Mouse (Mus musculus): ENCODE measurements at regions not wholly inside any gene's neighbourhood (a gene's known extent, or its start where the extent isn't known, plus 50 kb on each side); places are given as distances from the start of the nearest gene placed in this dataset.

DNA sequence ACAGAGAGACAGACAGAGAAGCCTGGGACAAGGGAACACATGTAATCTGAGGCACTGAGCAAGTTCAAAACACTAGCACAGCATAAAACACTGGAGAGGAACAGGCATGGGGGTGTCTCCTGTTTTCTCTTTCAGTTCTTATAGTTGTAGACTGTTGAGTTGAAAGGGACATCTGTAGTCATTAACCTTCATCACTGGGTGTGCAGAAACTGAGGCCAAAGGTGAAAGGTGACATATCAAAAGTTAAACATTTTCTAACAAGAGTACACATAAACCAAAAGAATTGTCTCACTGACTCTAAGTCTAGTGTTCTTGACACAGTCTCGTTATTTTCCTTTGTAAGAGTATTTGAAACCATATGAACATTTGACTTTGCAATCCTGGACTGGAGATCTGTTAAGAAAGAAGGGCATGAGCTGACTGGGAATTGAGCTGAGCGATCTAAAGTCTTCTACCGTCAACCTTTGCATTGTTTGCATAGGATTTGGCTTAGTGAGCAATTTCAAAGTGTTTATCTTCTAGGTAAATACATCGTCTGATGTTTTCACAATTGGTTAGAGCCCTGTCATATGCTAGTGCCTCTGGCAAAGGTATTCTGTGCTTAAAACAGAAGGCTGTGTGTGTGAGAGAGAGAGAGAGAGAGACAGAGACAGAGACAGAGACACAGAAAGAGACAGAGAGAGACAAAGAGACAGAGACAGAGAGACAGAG, 284.4 kb upstream of the Tnp1 start:
- no peak for DNase-seq

DNA sequence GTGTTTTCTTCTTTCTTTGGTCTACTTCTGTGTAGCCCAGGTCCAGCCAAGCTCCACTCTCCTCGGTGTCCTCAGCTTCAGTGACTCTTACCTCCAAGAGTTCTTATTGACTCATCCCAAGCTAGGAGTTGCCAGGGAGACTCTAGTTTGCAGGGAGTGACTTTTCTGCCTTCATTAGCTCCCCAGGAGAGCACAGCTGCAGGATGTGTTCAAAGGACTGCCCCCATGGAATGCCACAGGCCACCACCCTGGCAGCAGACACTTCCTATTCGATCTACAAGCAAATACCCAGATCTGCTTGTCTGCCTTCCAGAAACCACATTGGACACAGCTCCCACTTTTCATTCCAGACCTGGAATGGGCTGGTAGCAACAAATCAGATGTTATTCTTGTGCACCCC, 269.6 kb upstream of the Tnp1 start:
- no peak for DNase-seq

GRCm38 (mm10) chr1:73274480-73274879, 258.8 kb upstream of the Tnp1 start:
- no peak for DNase-seq

GRCm38 (mm10) chr1:73270787-73271391, 255.2 kb upstream of the Tnp1 start:
- DNase-seq: no peak

GRCm38 (mm10) chr1:73269051-73269755, 253.5 kb upstream of the Tnp1 start:
- no peak for DNase-seq

DNA sequence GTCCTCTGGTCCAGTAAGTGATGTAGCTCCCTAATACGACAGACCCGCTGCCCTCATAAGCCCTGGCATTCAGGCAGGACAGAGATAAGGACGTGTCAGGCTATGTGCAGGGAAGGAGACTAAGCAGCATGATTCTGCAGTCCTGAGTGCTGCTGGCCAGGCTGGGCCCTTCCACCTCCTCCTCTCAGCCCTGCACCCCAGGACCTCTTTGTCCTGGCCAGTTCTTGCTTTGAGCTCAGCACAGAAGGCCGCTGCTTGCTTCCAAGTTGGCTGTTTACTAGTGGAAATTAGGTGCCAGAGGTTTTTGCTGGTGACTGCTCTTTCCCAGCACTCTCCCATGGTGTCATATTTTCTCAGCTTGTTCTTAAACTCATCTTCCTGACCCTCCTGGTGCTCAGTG, 249.3 kb upstream of the Tnp1 start:
- DNase-seq: no peak

DNA sequence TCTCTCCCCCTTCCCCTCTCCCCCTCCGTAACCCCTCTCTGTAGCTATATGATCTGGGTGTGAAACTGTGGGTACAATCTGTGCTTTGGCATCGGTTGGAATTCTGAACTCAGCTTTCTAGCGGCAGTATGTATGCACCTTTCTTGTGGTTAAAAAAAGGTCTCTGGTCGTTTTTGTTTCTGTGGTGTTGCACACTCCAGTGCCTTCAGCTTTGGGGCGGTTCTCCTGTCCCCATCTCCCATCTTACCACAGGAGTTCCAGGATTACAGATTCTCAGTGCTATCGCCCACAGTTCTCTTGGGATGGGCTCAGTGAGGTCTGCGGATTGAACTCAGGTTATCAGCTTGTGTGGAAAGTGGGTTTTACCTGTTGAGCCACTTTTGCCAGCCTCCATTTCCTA, 248.5 kb upstream of the Tnp1 start:
- no peak for DNase-seq

- no peak for DNase-seq
Measured at GRCm38 (mm10) chr1:73259525-73260098, 243.9 kb upstream of the Tnp1 start.

- no peak for DNase-seq
Measured at GRCm38 (mm10) chr1:73257263-73257662, 241.6 kb upstream of the Tnp1 start.

DNA sequence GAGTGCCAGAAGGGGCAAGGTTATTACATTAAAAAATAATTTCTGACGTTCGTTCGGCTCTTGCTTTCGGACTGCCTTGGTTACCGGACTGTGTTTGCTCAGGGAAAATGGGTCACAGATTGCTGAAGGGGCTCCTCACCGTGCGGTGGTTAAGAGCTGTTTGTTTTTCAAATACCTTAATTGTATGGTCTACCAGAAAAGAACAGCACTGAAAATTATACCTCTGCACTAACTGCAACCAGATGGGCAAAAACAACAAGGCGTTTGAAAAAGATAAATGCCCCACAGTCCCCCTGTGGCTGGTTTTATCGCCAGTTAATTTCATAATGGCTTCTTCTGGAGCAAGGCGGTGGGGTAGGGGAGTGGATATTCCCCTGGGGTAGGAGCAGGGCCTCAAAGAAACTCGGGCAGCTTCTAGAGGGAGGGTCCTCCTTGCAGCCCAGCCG, 236.2 kb upstream of the Tnp1 start:
- no peak for DNase-seq

- DNase-seq: no peak
Measured at GRCm38 (mm10) chr1:73244016-73244415, 228.3 kb upstream of the Tnp1 start.

DNA sequence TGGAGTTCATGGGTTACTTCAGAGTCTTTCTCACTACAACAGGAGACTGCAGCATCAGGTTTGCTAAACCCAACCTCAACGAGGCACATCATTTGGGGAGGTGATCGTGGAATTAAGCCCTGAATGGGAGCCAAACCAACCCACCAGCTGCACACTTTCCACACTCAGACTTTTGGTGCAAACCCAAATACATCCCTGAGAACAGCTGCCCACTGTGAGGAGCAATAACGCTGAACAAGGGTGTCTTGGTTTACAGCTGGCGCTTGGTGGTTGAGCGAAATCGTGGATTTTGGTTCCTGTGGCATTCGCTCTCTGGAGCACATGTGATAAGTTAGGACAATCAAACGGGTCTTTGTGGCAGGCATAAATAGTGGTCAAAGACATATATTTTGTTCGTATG, 226.6 kb upstream of the Tnp1 start:
- DNase-seq: no peak

- no peak for DNase-seq
Measured at GRCm38 (mm10) chr1:73236867-73237266, 221.2 kb upstream of the Tnp1 start.

DNA sequence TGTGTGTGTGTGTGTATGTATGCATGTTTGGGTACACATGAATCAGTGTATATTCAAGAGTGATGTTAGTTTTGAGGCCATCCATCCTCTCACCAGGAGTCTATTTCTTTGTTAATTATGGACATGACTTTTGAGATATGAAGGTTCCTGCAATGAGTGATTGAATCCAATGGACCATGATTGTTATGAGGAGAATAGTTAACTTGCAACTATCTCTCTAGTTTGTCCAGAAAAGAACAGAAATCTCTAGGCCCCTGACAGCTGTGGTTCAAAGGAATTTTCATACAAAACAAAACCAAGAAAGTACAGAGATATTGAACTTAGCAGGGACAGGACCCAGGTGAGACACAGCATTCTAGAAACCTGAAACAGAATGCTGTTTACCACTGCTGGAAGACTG, 217.9 kb upstream of the Tnp1 start:
- DNase-seq: no peak

- no peak for DNase-seq
Measured at GRCm38 (mm10) chr1:73233041-73233440, 217.3 kb upstream of the Tnp1 start.

DNA sequence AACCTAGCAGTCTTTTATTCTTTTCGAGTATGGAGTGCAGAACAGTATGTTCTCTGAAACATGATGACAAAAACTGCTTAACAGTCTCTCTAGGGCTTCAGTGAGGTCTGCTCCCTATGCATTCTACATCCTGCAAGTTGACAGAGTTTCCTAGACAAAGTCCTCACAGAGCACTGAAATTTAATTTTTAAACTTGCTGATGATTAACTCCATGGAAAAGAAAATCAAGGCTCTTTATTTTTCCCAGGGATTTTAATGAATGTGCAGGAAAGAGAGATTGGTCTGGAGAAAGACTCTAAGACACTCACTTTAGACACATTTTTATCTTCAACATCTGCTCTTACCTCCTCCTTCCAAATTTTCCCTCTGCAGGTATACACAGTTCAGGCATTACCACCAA, 214.9 kb upstream of the Tnp1 start:
- no peak for DNase-seq

GRCm38 (mm10) chr1:73227246-73227645, 211.5 kb upstream of the Tnp1 start:
- DNase-seq: no peak

DNA sequence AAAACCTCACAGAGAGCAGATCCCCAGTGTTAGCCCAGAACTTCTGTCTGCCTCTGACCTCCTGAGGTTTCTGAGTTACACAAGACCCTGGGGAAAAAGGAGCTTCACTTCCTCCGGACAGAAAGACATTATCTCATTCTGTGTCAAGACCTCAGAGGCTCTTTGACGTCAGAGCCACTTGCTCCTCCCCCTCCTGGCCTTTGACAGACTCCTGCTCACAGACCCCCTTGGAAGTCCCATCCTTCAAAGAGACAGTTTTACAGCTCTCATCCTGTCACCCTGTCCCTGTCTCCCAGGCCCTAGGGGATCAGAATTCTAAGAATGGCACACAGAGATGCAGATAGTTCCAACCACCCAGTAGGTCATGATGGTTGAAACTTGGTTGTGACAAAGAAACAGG, 206.2 kb upstream of the Tnp1 start:
- DNase-seq: no peak

DNA sequence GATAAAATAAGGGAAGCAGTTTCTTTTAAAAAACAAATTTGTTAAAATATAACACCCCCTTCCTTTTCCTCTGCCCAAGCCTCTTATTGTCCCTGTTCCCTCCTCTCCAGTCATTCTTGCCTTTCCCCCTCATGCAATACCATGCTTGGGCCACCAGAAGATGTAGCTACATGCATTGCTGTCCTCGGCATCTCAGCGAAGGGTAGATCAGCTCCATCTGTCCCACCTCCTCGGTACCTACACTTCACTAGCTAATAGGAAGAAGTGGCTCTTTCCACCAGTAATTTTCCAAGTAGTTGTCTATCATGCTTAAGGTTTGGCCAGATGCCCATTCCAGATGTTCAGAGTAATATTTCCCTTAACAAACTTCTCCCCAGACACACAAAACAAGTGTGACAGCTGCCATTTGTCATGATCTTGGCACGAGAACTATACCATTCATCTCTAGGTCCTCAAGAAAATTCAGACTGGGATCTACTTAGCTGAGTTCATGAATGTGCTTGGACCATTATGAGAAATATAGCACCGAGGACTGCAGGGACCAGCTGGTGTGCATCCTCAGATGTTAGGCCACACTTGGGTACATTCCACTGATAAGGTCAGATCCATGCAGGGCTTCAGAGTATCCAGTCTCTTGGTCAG, 198.7 kb upstream of the Tnp1 start:
- DNase-seq: no peak

DNA sequence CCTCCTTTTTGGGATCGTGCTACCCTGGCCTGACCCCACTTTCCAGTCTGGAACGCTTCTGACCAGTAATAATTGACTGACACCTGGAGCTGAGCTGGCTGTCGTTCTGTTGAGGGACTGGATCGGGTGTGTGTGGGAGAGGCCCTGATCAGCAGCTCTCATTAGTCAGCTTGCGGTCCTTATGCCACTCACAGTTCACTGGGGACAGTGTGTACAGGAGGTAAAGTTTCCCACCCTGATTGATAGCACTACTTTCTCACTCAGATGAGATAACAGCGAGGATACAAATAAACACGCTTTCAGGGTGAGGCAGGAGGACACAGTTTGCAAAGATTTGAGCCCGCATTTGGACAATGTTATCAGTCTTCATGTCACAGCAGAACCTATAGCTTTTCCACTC, 191.7 kb upstream of the Tnp1 start:
- no peak for DNase-seq

DNA sequence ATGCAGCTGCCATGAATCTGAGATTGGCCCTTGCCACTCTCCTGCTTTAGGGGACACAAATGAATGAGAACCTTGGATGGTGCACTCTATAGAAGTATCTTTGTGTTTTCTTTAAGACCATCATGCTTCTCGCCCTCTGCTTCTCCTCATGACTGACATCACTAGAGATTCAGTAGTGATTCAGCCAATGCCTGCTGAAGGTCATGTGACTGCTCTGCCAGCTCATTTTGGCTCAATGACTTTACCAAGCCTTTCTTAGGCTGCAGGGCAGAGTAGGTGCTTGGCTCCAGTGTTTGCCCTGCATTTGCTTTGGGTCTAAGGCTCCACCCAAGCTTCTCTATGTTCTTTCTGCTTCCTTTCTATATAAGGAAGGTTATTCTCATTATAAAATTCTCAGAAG, 190.1 kb upstream of the Tnp1 start:
- DNase-seq: no peak

GRCm38 (mm10) chr1:73200112-73200511, 184.4 kb upstream of the Tnp1 start:
- DNase-seq: no peak

DNA sequence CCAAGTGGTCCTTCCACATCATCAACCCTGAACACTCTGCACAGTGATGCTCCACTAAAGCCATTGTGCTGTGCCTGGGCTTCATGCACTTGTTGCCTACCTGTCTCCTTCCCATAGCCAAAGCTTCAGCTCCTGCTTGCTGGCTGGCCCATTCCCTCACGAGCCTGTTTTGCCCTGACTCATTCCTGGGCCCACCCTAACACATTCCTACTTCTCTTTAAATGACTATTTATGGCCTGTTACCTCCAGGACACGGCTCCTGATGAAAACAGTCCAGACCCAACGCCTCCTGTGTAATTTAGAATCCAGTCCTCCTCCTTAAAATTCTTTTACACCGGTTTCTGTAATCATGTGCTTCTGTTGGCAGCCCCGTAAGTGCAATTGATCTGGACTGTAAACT, 175.1 kb upstream of the Tnp1 start:
- no peak for DNase-seq
